Mouse (Mus musculus) activated CD4-positive, CD25-positive, alpha-beta regulatory T cell, adult 9 weeks (primary cell): ENCODE results near the gene Vmn1r169. TPM values are rescaled to one million over a fixed set of nuclear protein-coding genes. Genes with fewer than 3 reads are reported as not detected.

Source experiments
- polyA plus RNA-seq: library from polyadenylated mRNA; unstranded; fragments of 100-300 nt; shearing (Covaris generic); gene quantifications from one replicate; pipeline ENCODE4 v1.2.1, GENCODE M21; 2017

The Vmn1r169 gene
- polyA plus RNA-seq, result not detected

GRCm38 (mm10) chr7:23575226-23575625 lies at the start of gene Vmn1r169:
Gene Vmn1r169 (plus strand): TSS chr7:23575526.

GRCm38 (mm10) chr7:23539432-23539831 lies 35.9 kb upstream of the Vmn1r169 start, which contains the start of gene Vmn1r168:
Gene Vmn1r168 (plus strand): TSS chr7:23539732.

GRCm38 (mm10) chr7:23605875-23606274 lies 30.5 kb downstream of the Vmn1r169 start, which contains the start of gene Vmn1r170:
Gene Vmn1r170 (plus strand): TSS chr7:23606175.

Other genes with a start within 250 kb of the Vmn1r169 start
- not detected for gene Nlrp5, start 189.6 kb upstream of the Vmn1r169 start, polyA plus RNA-seq
- gene Vmn1r167, start 68.3 kb upstream of the Vmn1r169 start, polyA plus RNA-seq, result not detected
- gene Vmn1r168, start 35.8 kb upstream of the Vmn1r169 start, polyA plus RNA-seq, result not detected
- not detected for gene Vmn1r170, start 30.6 kb downstream of the Vmn1r169 start, polyA plus RNA-seq
- not detected for gene Vmn1r171, start 55.2 kb downstream of the Vmn1r169 start, polyA plus RNA-seq
- not detected for gene Vmn1r172, start 82.8 kb downstream of the Vmn1r169 start, polyA plus RNA-seq
- gene Vmn1r173, start 125.2 kb downstream of the Vmn1r169 start, polyA plus RNA-seq, result not detected
- not detected for gene Vmn1r174, start 176.7 kb downstream of the Vmn1r169 start, polyA plus RNA-seq
- gene Vmn1r175, start 235.1 kb downstream of the Vmn1r169 start, polyA plus RNA-seq, result not detected